Mouse (Mus musculus) central nervous system, embryonic 14 days (tissue): ENCODE measurements around the gene Zcchc18. TPM values are rescaled to one million over a fixed set of nuclear protein-coding genes. Genes with fewer than 3 reads are reported as not detected.

Source experiments
- polyA plus RNA-seq: library from polyadenylated mRNA; depleted of rRNA; stranded (reverse); fragments of >200 nt; gene quantifications from 2 replicates; pipeline ENCODE4 v1.2.3, GENCODE M21; 2012; rRNA removed

Gene Zcchc18
- polyA plus RNA-seq: 138 and 147 TPM in 2 replicates

GRCm38 (mm10) chrX:136992978-136993547 lies at the start of gene Zcchc18:
TSS of gene Zcchc18 (plus strand) at chrX:136993155.

GRCm38 (mm10) chrX:136975397-136975796 lies 17.6 kb upstream of the Zcchc18 start, which contains the start of gene Tmsb15b2:
TSS of gene Tmsb15b2 (minus strand) at chrX:136975497.

DNA sequence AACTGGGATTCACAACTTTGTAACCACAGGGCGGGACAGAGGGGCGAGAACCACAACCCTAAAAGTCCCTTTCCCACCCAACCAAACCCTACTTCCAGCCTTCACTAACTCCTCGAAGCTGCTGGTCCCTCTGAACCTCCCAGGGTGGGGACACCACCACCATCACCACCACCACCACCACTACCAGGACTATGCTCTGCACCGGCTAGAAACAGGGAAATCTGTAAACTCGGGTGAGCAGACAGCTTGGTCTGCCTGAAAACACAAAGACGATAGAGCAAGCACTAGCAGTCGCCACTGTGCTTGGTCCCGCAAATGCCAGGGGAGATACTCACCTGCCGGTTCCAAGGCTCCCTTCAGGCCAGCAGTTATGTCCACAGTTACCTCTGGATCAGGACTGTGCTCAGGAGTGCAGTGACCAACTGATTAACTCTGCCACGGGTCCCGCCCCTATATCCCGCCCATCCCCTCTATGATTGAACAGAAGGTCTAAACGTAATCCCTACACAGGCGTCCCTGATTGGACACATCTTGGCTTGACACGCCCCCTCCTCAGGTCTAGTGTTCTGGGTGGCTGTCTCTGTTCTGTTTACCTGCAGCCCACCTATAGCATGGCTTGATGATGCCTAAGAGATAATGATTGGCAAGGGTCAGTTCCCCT lies 16.4 kb upstream of the Zcchc18 start, which contains the start of the genes Tmsb15l and Tmsb15b1:
TSS of gene Tmsb15l (minus strand) at position 446 of the 661 bp plus-strand sequence.
TSS of gene Tmsb15b1 (minus strand) at position 451 of the 661 bp plus-strand sequence.

GRCm38 (mm10) chrX:137038000-137038483 lies 45.1 kb downstream of the Zcchc18 start, which contains the start of gene Slc25a53:
TSS of gene Slc25a53 (minus strand) at chrX:137038302.

Other genes starting within 250 kb of the Zcchc18 start
- 452 and 468 TPM in 2 replicates for gene Morf4l2, start 249.5 kb upstream of the Zcchc18 start, polyA plus RNA-seq
- gene Glra4, start 213.0 kb upstream of the Zcchc18 start, polyA plus RNA-seq: not detected in 2 replicates
- 16.0 and 19.4 TPM in 2 replicates for gene Plp1, start 170.5 kb upstream of the Zcchc18 start, polyA plus RNA-seq
- 7.2 and 8.0 TPM in 2 replicates for gene Rab9b, start 124.4 kb upstream of the Zcchc18 start, polyA plus RNA-seq
- gene H2bfm, start 65.8 kb upstream of the Zcchc18 start, polyA plus RNA-seq: not detected in 2 replicates
- 40.0 and 54.8 TPM in 2 replicates for gene Tmsb15b2, start 17.7 kb upstream of the Zcchc18 start, polyA plus RNA-seq
- 10.6 and 12.3 TPM in 2 replicates for gene Tmsb15l, start 16.3 kb upstream of the Zcchc18 start, polyA plus RNA-seq
- 20.0 and 21.8 TPM in 2 replicates for gene Tmsb15b1, start 16.3 kb upstream of the Zcchc18 start, polyA plus RNA-seq
- gene Slc25a53, start 45.1 kb downstream of the Zcchc18 start, polyA plus RNA-seq: 17.1 and 18.9 TPM in 2 replicates
- 2.8 and 2.9 TPM in 2 replicates for gene Fam199x, start 56.4 kb downstream of the Zcchc18 start, polyA plus RNA-seq
- gene Esx1, start 128.9 kb downstream of the Zcchc18 start, polyA plus RNA-seq: not detected in 2 replicates